Mouse (Mus musculus): Measurements from ENCODE around the gene Gh.

- TF ChIP-seq POLR2A (IDR thresholded peaks at IDR 0.05; ENCODE audit: control insufficient read depth, low read depth, low read length) (no peak), CTCF (IDR thresholded peaks at IDR 0.05; ENCODE audit: control insufficient read depth, insufficient read depth, insufficient replicate concordance, low read depth, low read length) (no peak)
Measured at GRCm38 (mm10) chr11:106290376-106290775, 11.3 kb downstream of the Gh start.
